Mouse (Mus musculus) kidney, adult 2 months (tissue): ENCODE data around the gene Pex3.

Experiments
- CTCF ChIP-seq: fragments of 200-500 bp; conservative IDR thresholded peaks from 2 replicates; pipeline ENCODE4 v1.5.1; 2011; ENCODE audit warnings: low read depth, mild to moderate bottlenecking, control low read depth, low read length, moderate library complexity, mixed read lengths; ENCODE audit not compliant: insufficient read depth, insufficient read length
- POLR2A ChIP-seq: fragments of 200-500 bp; IDR thresholded peaks from one replicate; pipeline ENCODE4 v1.6.1; 2011; ENCODE audit warnings: low read depth, low read length, control low read depth

DNA sequence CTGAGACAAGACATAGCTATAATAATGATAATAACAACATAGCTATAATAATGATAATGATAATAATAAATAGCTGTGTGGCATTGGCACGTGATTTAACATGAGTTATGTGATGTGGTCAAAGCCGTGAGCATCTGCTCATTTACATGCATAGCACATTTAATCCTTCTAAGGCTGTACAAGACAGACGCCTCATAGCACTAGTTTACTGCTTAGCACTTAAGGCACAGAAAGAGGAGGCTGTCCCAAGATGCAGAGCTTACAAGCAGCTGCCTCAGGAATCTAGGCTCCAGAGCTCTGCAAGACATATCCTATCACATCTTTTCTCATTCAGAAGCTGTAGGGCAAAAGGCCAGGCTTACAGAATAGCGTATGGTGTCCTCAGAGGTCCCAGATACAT lies 67.0 kb downstream of the Pex3 start:
- TF ChIP-seq CTCF = no peak
- no peak for TF ChIP-seq POLR2A
